Mouse (Mus musculus) left cerebral cortex, adult 9 months (tissue): ENCODE measurements around the gene Mroh2b.

Experiments
- DNase-seq, 2 experiments: peaks; one replicate each; pipeline ENCODE4 v3.0.0; 2022; ENCODE audit warnings: low spot score in 2 of 2

Mroh2b gene

DNA sequence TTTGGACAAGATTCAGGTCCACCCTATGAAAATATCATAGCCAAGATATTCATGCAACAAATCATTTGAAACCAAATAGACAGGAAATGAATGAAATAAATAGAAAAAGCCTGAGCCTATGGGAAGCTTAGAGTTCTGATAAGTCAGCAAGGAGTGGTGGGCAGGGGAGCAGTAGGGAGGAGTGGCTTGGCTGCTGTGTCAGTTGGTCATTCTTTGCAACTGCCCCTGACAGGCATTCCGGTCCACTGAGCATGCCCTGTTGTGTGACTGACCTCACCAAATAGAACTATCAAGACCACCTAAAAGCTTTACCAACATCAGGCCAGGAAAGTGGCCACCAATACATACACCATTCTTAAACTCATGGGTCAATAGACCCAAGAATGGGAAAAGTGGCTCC is at the start of gene Mroh2b:
Mroh2b (plus strand) TSS at position 301 of the 400 bp plus-strand sequence.
- DNase-seq = no peak

DNA sequence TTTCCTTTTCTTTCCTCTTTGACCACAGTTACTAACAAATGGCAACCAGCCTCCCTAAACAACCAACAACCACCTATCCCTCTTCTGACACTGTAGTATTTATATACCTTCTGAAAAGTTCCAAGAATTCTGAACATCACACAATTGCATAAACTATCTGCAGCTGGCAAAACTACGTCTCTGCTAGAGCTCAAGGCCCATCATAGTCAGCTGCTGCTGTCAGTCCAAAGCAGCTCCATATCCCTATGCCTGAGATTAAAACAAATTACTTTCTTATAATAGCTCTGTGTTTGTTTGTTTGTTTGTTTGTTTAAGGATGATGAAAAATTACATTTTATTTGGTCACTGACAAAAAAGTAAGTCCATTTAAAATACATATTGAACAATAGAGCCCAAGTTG is 48.5 kb upstream of the Mroh2b start:
- DNase-seq = no peak

DNA sequence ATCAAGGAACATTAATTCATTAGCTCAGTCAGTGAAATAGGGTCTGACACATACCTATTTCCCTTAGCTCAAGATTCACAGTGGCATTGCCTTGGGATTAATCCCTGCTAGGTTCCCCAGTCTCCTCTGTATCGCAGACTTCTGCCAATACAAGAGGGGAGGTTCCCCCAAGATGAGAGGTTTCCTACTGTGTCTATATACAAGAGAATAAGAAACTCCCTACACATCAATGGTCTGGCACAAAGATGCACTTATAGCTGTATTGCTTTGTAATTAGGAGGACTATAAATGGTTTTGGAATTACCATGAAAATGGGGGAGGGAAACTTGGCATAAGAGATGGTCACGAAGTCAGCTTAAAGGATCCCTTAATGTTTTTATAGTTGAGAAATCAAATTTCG is 3.6 kb upstream of the Mroh2b start:
- no peak for DNase-seq

DNA sequence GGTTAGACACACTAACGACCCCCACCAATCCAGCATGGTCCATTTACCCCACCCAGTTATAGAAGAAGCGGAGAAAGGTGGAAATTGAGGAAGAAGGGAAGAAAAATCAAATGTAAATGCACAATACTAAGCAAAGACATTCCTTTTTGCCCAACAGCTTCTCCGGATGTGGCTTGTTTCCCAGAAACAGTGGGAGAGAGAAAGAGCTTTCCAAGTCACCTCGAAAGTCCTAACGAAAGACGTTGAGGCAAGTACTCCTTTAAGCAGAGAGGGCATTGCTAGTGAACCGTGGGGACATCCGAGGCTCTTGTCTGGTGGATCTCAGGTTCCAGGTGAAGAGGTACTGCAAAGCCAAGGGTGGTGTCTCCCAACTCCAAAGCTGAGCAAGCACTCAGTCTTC is 36.2 kb downstream of the Mroh2b start:
- DNase-seq = no peak

DNA sequence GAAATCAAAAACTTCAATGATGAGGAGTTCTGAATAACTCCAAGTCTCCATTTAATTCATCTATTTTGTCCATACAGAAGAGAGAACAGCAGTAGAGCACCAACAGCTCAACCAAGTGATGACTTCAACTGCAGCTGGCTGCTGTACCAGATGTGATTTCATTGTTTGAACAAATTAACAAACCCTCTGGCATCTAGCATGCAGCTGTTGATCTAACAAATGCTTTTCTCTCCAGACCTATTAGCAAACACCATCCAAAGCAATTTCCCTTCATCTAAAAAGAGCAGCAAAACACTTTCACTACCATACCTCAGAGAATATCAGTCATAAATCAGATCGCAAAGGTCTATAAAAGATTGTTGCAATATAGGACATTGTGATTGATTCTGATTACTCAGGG is 74.8 kb downstream of the Mroh2b start:
- no peak for DNase-seq

DNA sequence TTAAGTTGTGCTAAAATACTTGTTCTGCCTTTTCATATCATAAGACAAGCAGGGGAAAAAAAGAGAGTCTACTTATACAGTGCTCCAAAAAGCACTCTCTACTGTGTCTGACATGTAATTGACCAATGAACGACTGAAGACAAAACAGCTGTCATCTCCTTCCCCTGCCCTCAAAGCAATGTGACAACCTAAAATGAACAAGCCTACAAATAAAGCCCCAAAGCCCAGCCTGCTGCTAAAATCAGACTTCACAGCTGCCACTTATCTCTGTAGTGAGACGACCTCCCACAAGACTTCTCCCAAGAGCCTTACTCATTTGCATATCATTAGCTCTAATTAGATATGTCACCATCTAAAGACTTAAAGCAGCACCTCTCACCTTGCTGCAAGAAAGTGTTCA is 104.4 kb downstream of the Mroh2b start:
- DNase-seq = peak in 1 of 2 experiments; percentile 33

DNA sequence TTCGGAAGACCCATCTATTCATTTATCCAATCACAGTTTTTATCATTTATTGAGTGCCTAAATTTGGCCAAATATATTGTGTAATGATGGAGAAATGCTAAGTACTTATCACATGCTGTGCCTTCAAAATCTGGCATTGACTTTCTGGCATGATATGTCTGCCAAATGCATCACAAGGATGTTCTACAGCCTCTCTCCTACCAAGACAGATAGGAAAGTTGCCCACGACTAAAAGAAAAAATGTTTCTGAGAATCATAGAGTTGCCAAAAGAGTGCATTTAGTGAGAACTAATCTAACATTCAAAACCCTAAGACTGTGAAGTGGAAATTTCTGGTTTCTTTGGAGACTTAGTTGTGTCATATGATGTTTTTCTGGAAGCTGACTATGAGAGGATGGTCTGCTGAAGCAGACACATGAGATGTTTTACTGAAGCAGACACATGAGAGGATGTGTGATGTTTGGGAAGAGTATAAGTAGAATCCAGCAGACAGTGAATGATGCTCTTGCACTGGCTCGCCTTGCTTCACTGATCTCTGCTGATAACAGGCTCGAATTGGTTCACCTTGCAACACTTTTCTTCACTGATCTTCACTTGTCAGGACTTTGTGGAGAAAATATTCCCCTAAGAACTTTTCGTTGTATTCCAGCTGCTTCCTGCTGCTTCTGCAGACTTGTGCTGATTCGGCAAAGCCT is 105.1 kb downstream of the Mroh2b start:
- DNase-seq = peak in 1 of 2 experiments; percentile 30

DNA sequence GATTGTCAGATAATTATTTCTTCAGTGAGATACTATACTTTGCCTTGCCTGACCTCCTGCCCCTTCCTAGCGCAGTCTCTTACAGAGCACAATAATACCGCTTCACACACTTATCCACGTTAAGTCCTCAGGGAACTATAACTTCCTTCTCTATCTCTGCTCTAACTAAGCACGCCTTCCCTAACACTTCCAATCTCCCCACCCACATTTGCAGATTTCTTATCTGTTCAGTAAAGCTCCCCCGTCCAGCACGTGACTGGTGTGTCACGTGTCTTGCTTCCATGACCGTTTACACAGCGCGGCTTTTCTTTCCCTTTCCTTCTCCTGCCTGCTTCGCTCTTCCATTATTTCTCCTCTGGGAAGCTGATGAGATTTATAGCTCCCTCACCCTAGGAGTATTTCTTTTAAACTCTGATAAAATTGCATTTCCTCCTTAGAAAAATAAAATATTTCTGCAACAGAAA is 111.1 kb downstream of the Mroh2b start:
- DNase-seq = no peak
